Mouse (Mus musculus) T-helper 2 cell (primary cell): ENCODE data around the gene Slc25a44.

Experiments
- in situ Hi-C: fragments of 300-600 bp; cut with MboI, MseI; formaldehyde crosslinking; loops from one replicate; pipeline ENCODE4 v1.15.1; 2025; ENCODE audit warnings: high pct_unique_total_duplicates

Slc25a44 gene

DNA sequence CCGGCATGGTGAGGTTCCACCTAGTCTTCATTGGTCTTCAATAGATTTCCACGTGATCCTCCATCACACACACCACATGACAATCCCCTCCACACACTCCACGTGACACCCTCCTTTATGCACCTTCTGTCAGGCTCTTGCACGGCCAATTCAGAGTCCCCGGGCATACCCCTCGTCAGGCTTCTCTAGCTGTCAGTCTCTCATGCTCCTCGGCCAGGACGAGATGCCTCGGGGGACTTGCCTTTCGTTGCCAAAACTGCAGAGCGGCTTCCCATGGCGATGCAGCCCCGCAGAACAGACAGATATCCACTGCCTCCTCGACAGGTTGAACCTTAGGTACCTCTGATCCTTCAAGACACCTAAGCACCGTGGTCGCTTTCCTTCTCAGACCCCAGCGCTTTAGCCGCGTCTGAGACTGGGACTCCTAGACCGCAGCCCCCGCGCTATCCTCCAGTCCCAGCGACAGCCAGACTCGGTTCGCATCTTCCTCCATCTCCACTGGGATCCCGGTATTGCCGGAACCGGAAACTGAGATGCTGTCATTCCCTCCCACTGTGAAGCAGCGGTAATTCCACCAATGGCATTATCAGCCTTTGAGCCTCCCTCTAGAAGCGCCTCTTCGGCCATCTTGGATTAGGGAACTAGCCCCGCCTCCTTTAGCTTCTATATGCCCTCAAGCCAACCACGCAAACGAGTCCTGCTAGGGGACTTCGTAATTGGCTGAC lies at the start of gene Slc25a44:
Gene Slc25a44 (minus strand): TSS at position 535 of the 725 bp plus-strand sequence.
- in situ Hi-C loops: no loop called here

- in situ Hi-C loops: loop anchor here (5.0 kb wide), 1 partner anchor 36 kb away; no protein-coding TSS in a partner anchor
Measured at GRCm38 (mm10) chr3:88473571-88473970, 48.6 kb upstream of the Slc25a44 start.

DNA sequence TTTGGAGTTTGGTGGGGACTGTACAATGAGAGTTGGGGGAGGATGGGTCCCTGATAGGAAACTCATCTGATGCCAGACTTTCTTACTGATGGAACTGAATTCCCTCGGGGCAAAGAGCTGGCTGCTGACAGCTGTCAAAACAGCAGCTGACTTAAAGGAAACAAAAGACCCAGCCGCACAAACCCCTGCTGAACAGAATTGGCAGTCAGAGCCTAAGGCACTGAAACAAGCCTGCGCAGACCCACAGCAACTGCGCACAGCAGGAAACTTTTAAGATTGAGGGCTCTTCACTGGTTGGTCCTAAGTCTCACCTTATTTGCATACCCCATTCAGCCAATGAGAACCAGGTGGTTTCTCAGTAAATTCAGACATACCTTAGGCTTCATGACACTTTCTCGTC lies 48.1 kb upstream of the Slc25a44 start:
- in situ Hi-C loops: loop anchor here (5.0 kb wide), 1 partner anchor 36 kb away; no protein-coding TSS in a partner anchor

GRCm38 (mm10) chr3:88470943-88471479 lies 46.1 kb upstream of the Slc25a44 start:
- in situ Hi-C loops: loop anchor here (5.0 kb wide), 1 partner anchor 34 kb away; no protein-coding TSS in a partner anchor

- in situ Hi-C loops: loop anchor here (5.0 kb wide), 1 partner anchor 62 kb away; no protein-coding TSS in a partner anchor
Measured at GRCm38 (mm10) chr3:88469466-88469865, 44.5 kb upstream of the Slc25a44 start.

GRCm38 (mm10) chr3:88467116-88467824 lies 42.3 kb upstream of the Slc25a44 start:
- in situ Hi-C loops: loop anchor here (5.0 kb wide), 1 partner anchor 60 kb away; no protein-coding TSS in a partner anchor

- in situ Hi-C loops: loop anchor here (5.0 kb wide), 1 partner anchor 58 kb away; no protein-coding TSS in a partner anchor
Measured at GRCm38 (mm10) chr3:88465127-88465526, 40.2 kb upstream of the Slc25a44 start.

GRCm38 (mm10) chr3:88464425-88464824 lies 39.5 kb upstream of the Slc25a44 start:
- in situ Hi-C loops: no loop called here

DNA sequence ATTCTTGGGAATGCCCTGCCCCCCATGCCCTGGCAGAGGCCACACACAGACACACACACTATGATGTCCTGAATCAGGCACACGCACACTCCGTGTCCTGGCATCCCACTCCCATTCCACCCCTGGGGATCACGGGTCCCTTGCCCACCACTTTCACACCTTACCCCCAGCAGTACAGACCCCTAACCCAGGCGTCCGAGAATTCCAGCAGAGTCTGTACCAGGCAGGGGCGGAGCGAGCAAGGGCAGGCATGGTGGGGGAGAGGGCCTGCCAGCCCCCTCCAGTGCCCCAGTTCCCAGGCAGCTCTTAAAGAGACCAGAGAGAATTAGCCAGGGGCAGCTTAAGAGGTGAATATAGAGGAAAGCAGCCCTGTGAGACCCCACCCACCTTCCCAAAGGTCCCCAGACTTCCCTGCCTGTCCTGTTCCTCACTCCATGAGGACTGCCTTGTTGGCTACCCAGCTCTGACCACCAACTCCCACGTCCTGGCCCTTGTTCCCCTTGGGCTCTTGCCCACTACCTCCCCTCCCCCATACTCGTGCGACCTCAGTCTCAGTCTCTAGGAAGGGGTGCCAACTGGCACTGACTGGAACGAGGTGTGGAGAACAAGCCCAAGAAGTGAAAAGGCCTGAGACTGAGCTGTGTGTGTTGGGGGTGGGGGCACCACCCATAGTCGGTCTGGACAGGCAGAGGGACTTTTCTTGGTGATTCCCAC lies 36.2 kb upstream of the Slc25a44 start, which contains the start of gene Sema4a:
Gene Sema4a (minus strand): TSS at position 200 of the 714 bp plus-strand sequence.
- in situ Hi-C loops: no loop called here

- in situ Hi-C loops: no loop called here
Measured at GRCm38 (mm10) chr3:88460029-88460428, 35.1 kb upstream of the Slc25a44 start.

DNA sequence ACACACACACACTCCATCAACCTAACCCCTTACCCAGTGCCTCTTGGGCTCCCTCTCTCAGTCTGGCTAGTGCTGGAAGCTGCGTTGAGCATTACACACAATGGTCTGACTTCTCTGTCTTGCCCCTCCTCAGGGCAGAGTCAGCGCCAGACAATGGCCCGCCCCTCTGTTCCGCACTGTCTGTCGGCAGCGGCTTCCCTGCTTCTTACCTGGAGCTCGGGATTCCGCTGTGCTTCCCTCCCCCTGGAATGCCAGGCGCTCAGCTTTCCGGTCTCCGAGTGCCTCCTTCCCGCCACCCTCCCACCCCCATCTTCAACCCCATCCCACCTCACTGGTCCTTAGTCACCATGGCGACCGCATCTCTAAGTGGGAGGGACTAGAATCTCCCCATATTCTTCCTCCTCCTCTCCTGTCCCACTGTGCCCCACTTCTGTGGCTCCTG lies 33.9 kb upstream of the Slc25a44 start:
- in situ Hi-C loops: no loop called here

DNA sequence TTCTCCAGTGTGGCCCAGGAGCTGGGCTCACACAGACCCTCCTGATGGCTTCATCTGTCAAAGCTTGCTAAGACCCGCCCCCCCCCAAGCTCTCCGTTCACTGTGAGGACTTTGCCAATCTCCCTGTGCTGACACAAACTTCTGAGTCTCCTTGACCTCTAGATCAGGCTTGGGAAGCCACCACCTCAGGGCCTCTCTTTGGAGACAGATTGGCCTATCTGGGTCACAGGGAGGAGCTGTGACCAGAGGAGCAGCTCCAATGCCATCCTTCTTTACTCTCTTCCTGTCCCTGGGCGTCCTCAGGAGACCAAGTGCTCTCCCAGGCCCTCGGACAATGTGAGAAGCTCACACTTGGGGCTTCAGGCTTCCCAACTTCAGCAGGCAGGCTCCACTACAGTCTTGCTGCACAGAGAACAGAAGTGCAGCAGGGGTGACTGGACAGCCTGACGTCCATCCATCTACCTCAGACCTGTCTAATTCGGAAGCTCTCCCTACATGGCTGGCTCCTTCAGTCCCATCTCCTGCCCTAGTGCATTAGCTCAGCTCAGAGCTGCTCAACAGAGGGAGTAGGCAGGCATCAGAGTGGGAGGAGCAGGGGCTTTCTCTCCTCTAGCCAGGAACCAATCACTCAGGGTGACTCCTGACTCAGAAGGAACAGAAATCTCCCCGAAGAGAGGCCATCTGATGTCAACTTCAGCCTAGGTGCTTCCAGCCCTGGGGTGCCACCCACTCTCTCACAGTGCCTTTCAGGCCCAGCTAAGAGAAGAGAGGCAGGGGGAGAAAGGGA lies 32.0 kb upstream of the Slc25a44 start:
- in situ Hi-C loops: no loop called here

DNA sequence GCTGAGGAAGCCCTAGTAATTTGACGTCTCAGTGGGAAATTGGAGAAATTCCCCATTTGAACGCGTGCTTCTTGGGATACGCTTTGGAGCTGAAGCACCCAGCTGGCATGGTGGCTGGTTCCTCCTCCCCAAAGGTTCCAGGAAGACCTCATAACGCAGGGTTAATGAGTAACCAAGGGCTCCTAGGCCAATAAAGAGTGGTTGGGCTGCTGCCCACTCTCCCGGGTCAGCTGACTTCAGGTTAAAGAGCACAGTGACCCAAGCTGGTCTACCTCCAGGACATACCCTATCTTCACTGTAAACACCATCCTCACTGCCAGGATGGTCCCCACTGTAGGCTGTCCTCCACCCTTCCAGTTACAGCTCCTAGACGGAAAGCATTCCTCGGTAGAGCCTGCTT lies 31.4 kb upstream of the Slc25a44 start:
- in situ Hi-C loops: no loop called here

- in situ Hi-C loops: no loop called here
Measured at GRCm38 (mm10) chr3:88455588-88456264, 30.8 kb upstream of the Slc25a44 start.

DNA sequence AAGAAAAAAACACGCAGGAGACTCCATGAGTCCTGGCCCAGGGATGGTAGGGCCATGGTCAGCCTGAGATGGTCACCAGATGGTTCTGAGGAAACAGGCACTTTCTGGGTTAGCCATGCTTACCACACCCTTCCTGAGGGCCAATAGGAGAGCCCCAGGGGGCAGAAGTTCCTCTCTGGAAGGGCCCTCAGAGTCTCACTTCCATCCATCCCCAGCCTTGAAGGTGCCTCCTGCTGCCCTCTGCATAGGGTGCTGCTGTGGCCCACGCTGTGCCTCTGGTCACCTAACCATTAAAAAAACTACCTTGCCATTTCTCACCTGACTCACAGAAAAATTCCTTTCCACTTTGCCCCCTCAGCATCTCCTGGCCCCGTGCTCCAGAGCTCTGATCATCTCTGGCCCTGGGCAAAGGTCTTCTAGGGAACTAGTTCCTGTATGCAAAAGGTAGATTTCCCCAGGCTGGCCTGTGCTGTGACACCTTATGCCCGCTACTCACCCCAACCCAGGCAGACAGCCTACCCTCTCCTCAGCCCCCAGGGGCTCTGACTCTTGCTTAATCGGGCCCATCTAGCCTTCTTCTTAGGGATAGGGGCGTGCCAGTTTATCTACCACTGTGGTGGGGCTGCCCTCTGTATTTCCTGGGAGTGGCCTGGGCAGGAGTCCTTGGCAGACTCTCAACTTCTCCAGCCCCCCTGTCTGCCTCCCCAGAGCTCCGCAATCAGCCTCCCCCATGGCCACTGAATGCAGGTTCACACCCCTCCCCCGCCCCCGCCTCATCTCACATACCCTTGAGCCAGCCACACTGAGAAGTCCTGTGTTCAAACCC lies 30.0 kb upstream of the Slc25a44 start:
- in situ Hi-C loops: no loop called here

DNA sequence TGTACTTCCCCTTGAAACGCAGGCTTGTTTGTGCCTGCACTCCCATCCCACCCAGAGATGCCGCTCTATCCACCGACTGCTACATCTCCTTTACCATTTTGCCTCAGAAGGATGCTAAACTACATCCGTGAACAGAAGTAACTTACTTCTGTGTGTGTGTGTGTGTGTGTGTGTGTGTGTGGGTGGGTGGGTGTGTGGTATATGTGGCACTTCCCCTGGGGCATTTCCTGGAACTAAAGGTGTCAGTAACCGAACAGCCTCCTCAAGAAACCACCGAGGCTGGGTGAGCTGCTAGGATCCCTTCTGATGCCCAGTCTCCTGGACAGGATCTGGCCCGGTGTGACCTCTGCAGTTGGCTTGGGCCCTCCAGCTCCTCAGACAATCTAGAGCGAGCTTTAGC lies 29.0 kb upstream of the Slc25a44 start:
- in situ Hi-C loops: no loop called here

DNA sequence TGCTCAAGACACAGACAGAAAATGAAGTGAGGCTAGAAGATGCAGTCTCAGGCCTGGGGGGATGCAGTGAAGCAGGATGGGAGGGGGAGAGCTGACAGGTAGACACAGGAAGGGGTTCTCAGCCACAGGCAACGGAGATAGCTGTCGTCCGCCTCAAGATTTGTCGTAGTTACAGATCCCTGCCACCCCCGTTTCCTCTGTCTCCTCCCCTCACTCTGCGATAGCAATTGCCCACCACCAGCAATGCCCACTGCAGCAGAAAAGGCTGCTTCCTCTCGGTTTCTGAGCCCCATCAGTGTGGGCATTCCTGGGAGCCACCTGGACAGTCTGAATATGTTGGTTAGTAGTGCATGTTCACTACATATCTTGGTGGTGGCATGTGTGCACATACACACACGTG lies 28.4 kb upstream of the Slc25a44 start:
- in situ Hi-C loops: no loop called here

DNA sequence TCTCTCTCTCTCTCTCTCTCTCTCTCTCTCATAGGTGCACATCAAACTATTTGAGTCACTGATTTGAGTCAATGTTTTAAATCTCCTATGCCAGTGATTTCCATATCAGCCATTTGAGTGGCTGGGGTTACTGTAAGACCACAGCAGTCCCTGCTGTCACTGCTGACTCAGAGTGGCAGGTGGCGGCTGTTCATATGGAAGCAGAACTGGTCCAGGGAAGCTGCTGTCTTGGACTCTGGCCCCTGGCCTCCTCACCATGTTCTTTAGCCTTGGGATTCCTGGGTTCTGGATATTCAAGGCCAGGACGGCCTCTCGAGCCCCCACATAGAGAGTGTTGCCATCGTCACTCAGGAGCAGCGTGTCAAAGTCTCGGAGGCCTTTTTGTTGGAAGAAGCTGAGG lies 27.8 kb upstream of the Slc25a44 start:
- in situ Hi-C loops: no loop called here

GRCm38 (mm10) chr3:88452246-88452645 lies 27.3 kb upstream of the Slc25a44 start:
- in situ Hi-C loops: no loop called here
